Mouse (Mus musculus) embryonic facial prominence, embryonic 10.5 days (tissue): Measurements from ENCODE around the gene Gale. TPM values are rescaled to one million over a fixed set of nuclear protein-coding genes. Genes with fewer than 3 reads are reported as not detected.
"Not testable (repeated sequence)": the region's sequence is repeated elsewhere in the genome, so short reads cannot be mapped to it uniquely, and the experiment has no call there.

ENCODE experiments used
- DNase-seq: peaks from one replicate; pipeline ENCODE4 v3.0.0-alpha.2; 2017; ENCODE audit warnings: low spot score
- H3K27ac ChIP-seq: fragments of 300-500 bp; sonication (generic); replicated peaks from 2 replicates; pipeline ENCODE4 v1.5.1; 2016; ENCODE audit warnings: mild to moderate bottlenecking
- H3K27me3 ChIP-seq: fragments of 300-500 bp; sonication (generic); replicated peaks from 2 replicates; pipeline ENCODE4 v1.6.1; 2016; ENCODE audit warnings: low read depth, mild to moderate bottlenecking; ENCODE audit not compliant: poor library complexity, severe bottlenecking
- H3K36me3 ChIP-seq: fragments of 300-500 bp; sonication (generic); replicated peaks from 2 replicates; pipeline ENCODE4 v1.6.1; 2016; ENCODE audit warnings: mild to moderate bottlenecking, moderate library complexity
- H3K4me1 ChIP-seq: fragments of 300-500 bp; sonication (generic); 2 replicates; pipeline ENCODE4 v1.6.1; 2016
- H3K4me3 ChIP-seq: fragments of 300-500 bp; sonication (generic); 2 replicates; pipeline ENCODE4 v1.5.1; 2016; ENCODE audit warnings: mild to moderate bottlenecking, moderate library complexity
- H3K9me3 ChIP-seq: fragments of 300-500 bp; sonication (generic); 2 replicates; pipeline ENCODE4 v1.6.1; 2016; ENCODE audit warnings: mild to moderate bottlenecking
- WGBS: fragments of 180-500 bp; shearing (Covaris S2); methylation state at CpG from one replicate; pipeline ENCODE4 v1.1.7; 2016; 5-methylcytosine and 5-hydroxymethylcytosine counted together
- polyA plus RNA-seq: library from polyadenylated mRNA; unstranded; fragments of >200 nt; fragmentation: Nextera tagmentation; extraction: Ambion mirVana; gene quantifications from 2 replicates; pipeline ENCODE4 v1.2.1, GENCODE M21; 2016

The Gale gene
- polyA plus RNA-seq, 1 experiment from 2014 or later: 39.7 TPM

DNA sequence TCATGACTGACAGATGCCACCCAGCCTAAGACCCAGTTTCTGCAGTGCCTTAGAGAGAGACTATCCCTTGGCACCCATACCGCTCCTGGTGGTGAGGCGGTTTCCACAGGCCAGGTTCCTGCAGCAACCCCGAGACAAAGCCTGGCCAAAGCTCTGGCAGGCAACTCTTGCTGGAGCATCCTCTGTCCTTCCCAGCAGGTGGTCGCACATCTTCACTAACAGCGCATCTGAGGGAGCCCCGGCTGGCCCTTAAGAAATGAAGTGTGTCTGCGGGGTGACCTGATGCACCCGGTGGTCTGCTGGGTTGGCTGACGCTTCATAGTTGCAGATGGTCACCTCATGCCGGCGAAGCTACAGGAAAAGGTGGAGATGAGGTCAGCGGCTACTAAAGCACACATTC, 12.6 kb downstream of the Gale start:
- no peak for DNase-seq
- Histone ChIP-seq H3K4me3 (no peak overlapping the region), H3K27me3 (no peaks in the 10 kb centered on the region), H3K4me1 (peaks cover 17% of the 10 kb centered on the region), H3K36me3 (peaks cover 66% of the 10 kb centered on the region), H3K9me3 (no peaks in the 10 kb centered on the region), H3K27ac (no peak overlapping the region)
- 90% methylated on average over 12 of the region's 12 CpGs for WGBS

DNA sequence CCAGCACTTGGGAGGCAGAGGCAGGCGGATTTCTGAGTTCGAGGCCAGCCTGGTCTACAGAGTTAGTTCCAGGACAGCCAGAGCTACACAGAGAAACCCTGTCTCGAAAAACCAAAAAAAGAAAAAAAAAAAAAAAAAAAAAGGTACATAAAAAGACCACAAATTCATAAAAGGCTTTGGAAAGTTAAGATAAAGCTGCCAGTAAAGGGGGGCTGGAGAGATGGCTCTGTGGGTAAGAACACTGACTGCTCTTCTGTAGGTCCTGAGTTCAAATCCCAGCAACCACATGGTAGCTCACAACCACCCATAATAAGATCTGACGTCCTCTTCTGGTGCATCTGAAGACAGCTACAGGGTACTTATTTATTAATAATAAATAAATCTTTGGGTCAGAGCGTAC, 16.7 kb downstream of the Gale start:
- not testable (repeated sequence) for H3K4me1 ChIP-seq, H3K9me3 ChIP-seq, H3K27ac ChIP-seq, H3K27me3 ChIP-seq, DNase-seq, H3K4me3 ChIP-seq
- peaks cover 90% of the 10 kb centered on the region for H3K36me3 ChIP-seq
- WGBS: 97% methylated on average over 5 of the region's 5 CpGs

DNA sequence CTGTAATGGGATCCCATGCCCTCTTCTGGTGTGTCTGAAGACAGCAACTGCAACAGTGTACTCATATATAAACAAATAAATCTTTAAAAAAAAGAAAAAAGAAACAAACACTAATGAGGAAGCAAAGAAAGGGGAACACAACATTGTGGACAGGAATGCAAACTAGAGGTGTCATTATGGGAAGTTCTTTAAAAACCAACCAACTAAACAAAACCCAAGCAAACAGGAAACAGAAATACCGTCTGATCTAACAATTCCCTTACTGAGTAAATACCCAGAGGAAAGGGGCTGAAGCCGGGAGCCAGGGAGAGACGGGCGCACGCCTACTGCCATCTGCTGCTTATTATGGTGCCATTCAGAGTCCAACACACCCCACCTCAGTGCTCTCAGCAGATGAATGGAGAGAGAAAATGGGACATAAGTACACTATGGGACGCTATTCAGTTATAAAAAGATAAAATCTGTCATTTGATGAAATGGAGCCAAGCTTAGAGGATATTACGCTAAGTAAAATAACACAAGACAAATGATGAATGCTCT, 18.1 kb downstream of the Gale start:
- 70% methylated on average over 7 of the region's 7 CpGs for WGBS
- Histone ChIP-seq H3K36me3 (peaks cover 80% of the 10 kb centered on the region), H3K9me3 (no peaks in the 10 kb centered on the region), H3K27ac (no peak overlapping the region), H3K4me1 (peaks cover 14% of the 10 kb centered on the region), H3K27me3 (no peaks in the 10 kb centered on the region), H3K4me3 (no peak overlapping the region)
- no peak for DNase-seq

DNA sequence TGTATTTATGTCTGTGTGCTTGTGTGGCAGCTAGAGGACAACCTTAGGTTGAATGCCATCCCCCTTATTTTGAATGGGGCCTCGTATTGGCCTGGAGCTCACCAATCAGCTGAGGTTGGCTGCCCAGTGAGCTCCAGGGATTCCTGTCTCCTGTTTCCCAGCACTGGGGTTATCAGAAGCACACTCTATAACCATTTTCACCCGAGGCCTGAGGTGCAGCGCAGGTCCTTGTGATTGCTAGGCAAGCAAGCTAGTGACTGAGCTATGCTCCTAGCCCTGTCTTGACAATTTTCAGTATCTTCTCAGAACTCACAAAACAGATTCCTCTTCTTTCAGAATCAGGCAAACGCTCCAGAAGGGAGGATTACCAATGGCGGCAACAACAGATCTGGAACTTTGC, 21.0 kb downstream of the Gale start:
- peaks cover 21% of the 10 kb centered on the region for H3K4me1 ChIP-seq
- H3K9me3 ChIP-seq: no peaks in the 10 kb centered on the region
- H3K36me3 ChIP-seq: peaks cover 54% of the 10 kb centered on the region
- no peaks in the 10 kb centered on the region for H3K27me3 ChIP-seq
- no peak overlapping the region for H3K4me3 ChIP-seq
- WGBS: 90% methylated on average over 5 of the region's 5 CpGs
- no peak for DNase-seq
- no peak overlapping the region for H3K27ac ChIP-seq

DNA sequence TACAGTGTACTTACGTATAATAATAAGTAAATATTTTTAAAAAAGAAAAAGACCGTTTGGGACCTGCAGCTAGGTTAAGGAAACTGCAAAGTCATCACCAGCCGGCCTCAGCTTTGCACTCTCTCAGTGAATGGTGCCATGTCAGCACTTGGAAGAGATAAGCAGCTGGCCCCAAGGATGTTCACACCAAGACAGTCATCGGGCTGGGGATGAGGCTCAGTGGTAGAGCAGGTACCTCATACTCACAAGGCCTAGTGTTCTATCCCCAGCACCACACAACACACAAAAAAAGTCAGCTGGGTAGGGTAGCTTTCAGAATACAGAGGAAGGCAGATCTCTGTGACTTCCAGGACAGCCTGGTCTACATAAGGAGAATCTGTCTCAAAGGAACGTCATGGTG, 21.7 kb downstream of the Gale start:
- H3K36me3 ChIP-seq: peaks cover 54% of the 10 kb centered on the region
- peaks cover 21% of the 10 kb centered on the region for H3K4me1 ChIP-seq
- H3K27ac ChIP-seq: no peak overlapping the region
- H3K4me3 ChIP-seq: peak overlapping the region; percentile 86; the same call in 1 of the 2 replicates
- no peak for DNase-seq
- WGBS: 91% methylated on average over 5 of the region's 5 CpGs
- no peaks in the 10 kb centered on the region for H3K9me3 ChIP-seq
- H3K27me3 ChIP-seq: no peaks in the 10 kb centered on the region

DNA sequence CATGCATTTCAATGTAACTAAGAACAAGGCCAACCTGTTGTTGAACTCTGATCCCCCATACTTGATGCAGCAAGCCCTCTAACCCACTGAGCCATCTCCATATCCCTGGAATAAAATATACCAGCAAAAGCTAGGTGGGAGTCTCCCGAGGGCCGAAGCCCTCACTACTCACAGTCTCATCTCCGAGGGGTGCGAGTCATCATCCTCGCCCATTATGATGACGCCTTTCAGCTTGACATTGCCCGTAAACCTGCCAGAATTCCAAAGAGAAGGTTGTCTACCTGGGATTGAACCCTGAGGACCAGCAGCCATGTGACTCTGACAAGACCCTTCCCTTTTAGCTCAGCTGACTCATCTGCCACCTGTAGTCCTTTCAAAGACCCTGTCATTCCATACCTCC, 22.2 kb downstream of the Gale start:
- DNase-seq: no peak
- H3K36me3 ChIP-seq: peaks cover 48% of the 10 kb centered on the region
- H3K27me3 ChIP-seq: no peaks in the 10 kb centered on the region
- peaks cover 21% of the 10 kb centered on the region for H3K4me1 ChIP-seq
- H3K27ac ChIP-seq: no peak overlapping the region
- 92% methylated on average over 7 of the region's 7 CpGs for WGBS
- H3K4me3 ChIP-seq: peak overlapping the region; percentile 86
- no peaks in the 10 kb centered on the region for H3K9me3 ChIP-seq

DNA sequence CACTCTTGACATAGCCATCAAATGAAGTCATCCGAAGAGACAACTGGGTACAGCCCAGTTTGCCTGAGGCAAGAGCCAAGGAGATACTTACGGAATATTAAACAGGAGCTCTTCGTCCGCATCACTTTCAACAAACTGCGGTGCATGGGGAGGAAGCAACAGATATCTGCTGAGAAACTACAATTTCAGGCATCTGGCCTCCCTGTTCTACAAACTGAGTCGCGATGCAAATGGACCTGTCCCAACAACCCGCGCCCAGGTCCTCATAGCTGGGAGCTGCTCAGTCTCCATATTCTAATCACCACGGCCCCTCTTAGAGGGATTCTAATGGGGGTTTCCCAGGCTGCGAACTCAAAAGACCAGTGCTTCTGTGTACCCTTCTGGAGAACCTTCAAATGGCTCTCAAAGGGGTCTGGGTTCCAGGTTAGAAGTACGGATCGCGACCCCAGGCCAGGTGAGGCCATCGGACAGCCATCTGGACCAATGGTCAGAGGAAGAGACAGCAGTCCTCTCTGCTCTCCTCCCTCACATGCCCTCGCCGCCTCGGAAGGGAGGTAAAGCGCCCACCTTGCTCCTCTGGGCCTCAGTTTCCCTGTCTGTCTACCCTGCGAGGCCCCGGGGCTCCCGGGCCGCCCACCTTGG, 22.9 kb downstream of the Gale start:
- peak overlapping the region; percentile 86 for H3K4me3 ChIP-seq
- H3K4me1 ChIP-seq: peaks cover 21% of the 10 kb centered on the region
- WGBS: 8% methylated on average over 23 of the region's 23 CpGs
- peak overlapping the region; percentile 91 for H3K27ac ChIP-seq
- H3K9me3 ChIP-seq: no peaks in the 10 kb centered on the region
- DNase-seq: no peak
- peaks cover 42% of the 10 kb centered on the region for H3K36me3 ChIP-seq
- H3K27me3 ChIP-seq: no peaks in the 10 kb centered on the region

DNA sequence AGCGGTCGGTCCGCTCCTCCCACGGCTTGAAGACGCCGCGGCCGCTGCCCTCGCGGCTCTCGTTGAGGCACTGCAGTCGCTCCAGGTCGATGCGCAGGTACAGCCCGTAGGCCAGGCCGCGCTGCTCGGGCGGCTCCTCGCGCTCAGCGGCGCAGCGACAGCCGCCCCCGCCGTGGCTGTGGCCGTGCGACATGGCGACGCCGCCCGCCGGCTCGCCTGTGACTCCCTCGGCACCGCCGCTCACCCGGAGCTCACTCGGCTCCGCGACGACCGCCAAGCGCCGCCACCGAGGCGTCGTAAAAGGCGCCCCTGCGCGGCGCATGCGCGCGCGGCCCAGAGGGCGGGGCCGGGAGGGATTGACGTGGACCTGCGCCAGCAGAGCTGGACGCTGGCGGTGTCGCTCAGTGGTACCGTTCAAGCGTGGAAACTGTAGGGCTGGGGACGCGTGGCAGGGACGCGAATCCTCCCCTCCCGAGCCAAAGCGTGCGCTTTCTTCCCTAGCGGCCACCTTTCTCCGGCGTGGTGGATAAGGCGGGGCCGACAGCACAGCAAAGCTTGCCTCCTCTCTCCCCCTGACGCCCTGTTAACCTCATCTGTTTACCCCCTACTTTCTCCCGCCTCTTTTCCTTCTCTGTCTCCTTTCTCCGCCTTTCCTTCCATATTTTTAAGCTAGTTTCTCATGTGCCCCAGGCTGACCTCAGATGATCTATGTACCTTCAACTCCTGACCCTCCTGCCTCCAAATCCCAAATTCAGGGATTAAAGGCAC, 23.6 kb downstream of the Gale start, which contains the start of gene Pithd1:
Gene Pithd1, minus strand, starts transcription at position 322 of the 768 bp plus-strand sequence.
- DNase-seq: peak; percentile 95
- no peaks in the 10 kb centered on the region for H3K27me3 ChIP-seq
- WGBS: under 1% methylated on average over 81 of the region's 81 CpGs

DNA sequence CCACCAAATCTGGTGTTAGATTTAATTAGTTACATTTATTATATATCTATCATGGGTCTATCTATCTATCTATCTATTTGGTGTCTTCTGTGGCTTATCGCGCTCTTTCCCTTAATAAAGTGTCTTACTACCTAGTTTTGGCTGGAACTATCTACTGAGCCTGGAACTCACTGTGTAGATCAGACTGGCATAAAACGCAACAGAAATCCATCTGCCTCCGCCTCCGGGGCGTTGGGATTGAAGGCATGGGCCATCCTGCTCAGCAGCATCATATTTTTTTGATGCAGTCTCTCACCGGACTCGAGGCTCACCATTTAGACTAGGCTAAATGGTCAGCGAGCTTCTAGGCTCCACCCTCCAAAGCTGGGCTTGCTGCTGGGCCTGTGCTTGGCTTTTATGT, 24.2 kb downstream of the Gale start:
- WGBS: 73% methylated on average over 9 of the region's 9 CpGs
- DNase-seq: no peak
- Histone ChIP-seq H3K36me3 (peaks cover 29% of the 10 kb centered on the region), H3K4me1 (peaks cover 21% of the 10 kb centered on the region), H3K9me3 (0 out of 2 replicates have a peak, but pooled peaks cover 3% of the 10 kb centered on the region), H3K4me3 (peak overlapping the region; percentile 86), H3K27me3 (no peaks in the 10 kb centered on the region), H3K27ac (peak overlapping the region; percentile 91)

More for the DNA sequence above, 23.6 kb downstream of the Gale start, which contains the start of gene Pithd1:
- peaks cover 35% of the 10 kb centered on the region for H3K36me3 ChIP-seq
- peak within 1 kb of the TSS; percentile 91 for H3K27ac ChIP-seq
- H3K4me3 ChIP-seq: peak within 1 kb of the TSS; percentile 86
- peaks cover 21% of the 10 kb centered on the region for H3K4me1 ChIP-seq
- 0 out of 2 replicates have a peak, but pooled peaks cover 3% of the 10 kb centered on the region for H3K9me3 ChIP-seq

DNA sequence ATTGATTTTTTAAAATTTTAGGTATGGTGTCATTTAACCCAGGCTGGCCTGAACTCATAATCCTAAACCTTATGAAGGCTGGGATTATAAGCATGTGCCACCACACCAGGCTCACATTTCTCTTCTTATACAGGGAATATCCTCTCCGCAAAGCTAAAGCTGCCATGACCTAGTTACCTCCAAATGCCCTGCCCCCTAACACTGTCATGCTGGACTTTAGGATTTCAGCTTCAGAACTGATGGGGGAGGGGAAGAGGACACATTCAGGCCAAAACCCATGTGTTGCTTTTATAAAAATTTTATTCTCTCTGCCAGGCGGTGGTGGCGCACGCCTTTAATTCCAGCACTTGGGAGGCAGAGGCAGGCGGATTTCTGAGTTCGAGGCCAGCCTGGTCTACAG, 30.4 kb downstream of the Gale start:
- Histone ChIP-seq H3K4me1 (no peaks in the 10 kb centered on the region), H3K27ac (no peak overlapping the region), H3K27me3 (no peaks in the 10 kb centered on the region), H3K4me3 (no peak overlapping the region), H3K36me3 (no peaks in the 10 kb centered on the region), H3K9me3 (peaks cover 11% of the 10 kb centered on the region; the same call in 1 of the 2 replicates)
- DNase-seq: no peak
- 96% methylated on average over 6 of the region's 6 CpGs for WGBS

DNA sequence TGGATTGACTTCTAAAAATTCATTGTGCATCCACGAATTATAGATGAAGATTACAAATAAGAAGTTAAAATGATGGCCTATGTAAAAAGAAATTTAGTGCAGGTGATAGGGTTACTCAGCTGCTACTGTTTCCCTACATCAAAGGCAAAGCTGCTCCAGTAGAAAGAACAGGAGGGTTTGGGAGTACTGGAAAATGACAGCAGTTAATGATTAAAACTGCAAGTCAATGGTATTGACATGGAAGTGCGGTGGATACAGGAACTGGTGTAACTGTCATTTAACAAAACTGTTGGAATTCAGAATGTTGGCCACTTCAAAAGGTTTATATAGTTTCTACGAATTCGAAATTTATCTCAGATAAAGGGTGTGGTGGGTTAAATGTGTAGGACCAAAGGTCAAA, 31.6 kb downstream of the Gale start:
- Histone ChIP-seq H3K36me3 (no peaks in the 10 kb centered on the region), H3K9me3 (peaks cover 11% of the 10 kb centered on the region; the same call in 1 of the 2 replicates), H3K27me3 (no peaks in the 10 kb centered on the region), H3K27ac (no peak overlapping the region), H3K4me3 (no peak overlapping the region), H3K4me1 (no peaks in the 10 kb centered on the region)
- WGBS: 87% methylated on average over 4 of the region's 4 CpGs
- no peak for DNase-seq

DNA sequence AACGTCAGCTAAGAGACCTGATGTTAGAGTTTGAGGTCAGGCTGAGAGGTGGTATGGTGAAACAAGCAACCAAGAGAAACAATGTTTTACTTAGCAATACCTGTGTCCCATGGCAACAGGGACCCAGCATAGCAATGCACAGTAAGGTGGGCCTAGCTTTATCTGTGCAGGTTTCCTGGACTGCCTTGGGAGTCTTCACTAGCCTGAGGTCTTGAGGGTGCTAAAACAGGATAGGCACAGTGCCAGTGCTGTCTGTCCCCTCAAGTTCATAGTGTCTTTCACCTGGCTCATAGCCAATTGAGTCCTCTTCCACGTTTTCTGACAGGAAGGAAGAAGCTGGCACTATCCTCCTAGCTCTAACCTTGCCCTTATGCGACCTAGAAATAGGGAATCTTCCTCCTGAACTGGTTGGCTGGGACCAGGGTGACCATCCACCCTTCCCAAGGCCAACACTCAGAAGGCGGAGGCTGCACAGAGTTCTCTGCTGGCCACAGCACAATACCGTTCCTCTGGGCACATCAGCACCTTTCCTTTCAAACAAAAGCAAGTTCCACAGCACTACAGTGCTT, 40.7 kb downstream of the Gale start:
- Histone ChIP-seq H3K27me3 (no peaks in the 10 kb centered on the region), H3K4me3 (no peak overlapping the region), H3K27ac (no peak overlapping the region), H3K36me3 (peaks cover 82% of the 10 kb centered on the region), H3K9me3 (no peaks in the 10 kb centered on the region), H3K4me1 (no peaks in the 10 kb centered on the region)
- no peak for DNase-seq
- 91% methylated on average over 5 of the region's 5 CpGs for WGBS
